Mouse (Mus musculus): ENCODE measurements around the gene Slc38a1. TPM values are rescaled to one million over a fixed set of nuclear protein-coding genes. Genes with fewer than 3 reads are reported as not detected.

Gene Slc38a1
- total and polyA plus RNA-seq, 3 experiments: 0.03 TPM; not detected in 2

- H3K9ac ChIP-seq (ENCODE audit: control insufficient read depth, low read depth, low read length, poor library complexity, severe bottlenecking): no peak overlapping the region
- peaks cover under 1 to 10% of the 10 kb centered on the region in 2 experiments for H3K27me3 ChIP-seq (ENCODE audit: control insufficient read depth in 1 of 2, insufficient read depth in 2 of 2, low read length in 2 of 2)
- no peaks in the 10 kb centered on the region for H3K9me3 ChIP-seq (replicated peaks; ENCODE audit: insufficient read depth, low read length)
- peak; percentile 67 for DNase-seq (ENCODE audit: low read depth, low spot score)
- H3K4me1 ChIP-seq (ENCODE audit: control insufficient read depth in 1 of 2, insufficient read depth in 2 of 2, low read length in 2 of 2): peaks cover 2 to 11% of the 10 kb centered on the region in 2 experiments; a peak in 2 of 4 replicates
- H3K36me3 ChIP-seq (ENCODE audit: control insufficient read depth in 1 of 2, insufficient read depth in 2 of 2, low read length in 2 of 2): peaks cover 0 to 5% of the 10 kb centered on the region in 2 experiments; a peak in 2 of 4 replicates
- no peak overlapping the region for H3K27ac ChIP-seq (ENCODE audit: control insufficient read depth, low read depth, low read length)
- TF ChIP-seq POLR2A (IDR thresholded peaks at IDR 0.05; ENCODE audit: control insufficient read depth in 1 of 2, insufficient read depth in 1 of 2, low read depth in 1 of 2, low read length in 2 of 2, poor library complexity in 1 of 2) (no peak), MYB (IDR thresholded peaks at IDR 0.05; ENCODE audit: low read depth, low read length) (no peak), BHLHE40 (IDR thresholded peaks at IDR 0.05; ENCODE audit: borderline replicate concordance, low read depth, low read length) (no peak), POLR2AphosphoS5 (IDR thresholded peaks at IDR 0.05; ENCODE audit: borderline replicate concordance, low read depth, low read length) (no peak), ZKSCAN1 (IDR thresholded peaks at IDR 0.05; ENCODE audit: low read depth, low read length) (no peak), MAX (IDR thresholded peaks at IDR 0.05; ENCODE audit: low read length) (no peak), EP300 (IDR thresholded peaks at IDR 0.05; ENCODE audit: low read depth in 1 of 2, low read length in 2 of 2) (no peak; a peak in 1 of 4 replicates), SIN3A (IDR thresholded peaks at IDR 0.05; ENCODE audit: low read length) (no peak), MAFK (IDR thresholded peaks at IDR 0.05; ENCODE audit: borderline replicate concordance, low read depth, low read length) (no peak), CHD1 (IDR thresholded peaks at IDR 0.05; ENCODE audit: low read depth, low read length) (no peak), ZNF384 (IDR thresholded peaks at IDR 0.05; ENCODE audit: low read depth, low read length) (no peak), NRF1 (IDR thresholded peaks at IDR 0.05; ENCODE audit: insufficient read depth, low read depth, low read length, poor library complexity, severe bottlenecking) (no peak), ZMIZ1 (IDR thresholded peaks at IDR 0.05; ENCODE audit: low read depth, low read length) (no peak), TAL1 (IDR thresholded peaks at IDR 0.05; ENCODE audit: low read length) (no peak), TCF12 (IDR thresholded peaks at IDR 0.05; ENCODE audit: low read depth, low read length) (0 out of 2 replicates have a peak, but pooled peaks have one; percentile 20), TBP (IDR thresholded peaks at IDR 0.05; ENCODE audit: low read depth, low read length) (no peak), E2F4 (IDR thresholded peaks at IDR 0.05; ENCODE audit: borderline replicate concordance, low read depth, low read length) (no peak), UBTF (IDR thresholded peaks at IDR 0.05; ENCODE audit: borderline replicate concordance, insufficient read depth, low read depth, low read length) (no peak), GATA1 (IDR thresholded peaks at IDR 0.05; ENCODE audit: low read depth, low read length) (0 out of 2 replicates have a peak, but pooled peaks have one; percentile 36), ELF1 (IDR thresholded peaks at IDR 0.05; ENCODE audit: low read depth, low read length) (peak; percentile 35; the same call in 1 of the 2 replicates)
- no peaks in the 10 kb centered on the region for H3K79me2 ChIP-seq (ENCODE audit: control insufficient read depth, insufficient read depth, low read length, poor library complexity)
- H3K4me3 ChIP-seq (ENCODE audit: control insufficient read depth in 1 of 2, insufficient read depth in 1 of 2, low read depth in 2 of 2, low read length in 2 of 2): no peak overlapping the region
Observed at GRCm38 (mm10) chr15:96654714-96655113, 12.0 kb upstream of the Slc38a1 start.

- Histone ChIP-seq H3K27ac (ENCODE audit: control insufficient read depth, low read depth, low read length) (no peak overlapping the region), H3K9me3 (replicated peaks; ENCODE audit: insufficient read depth, low read length) (no peaks in the 10 kb centered on the region), H3K4me3 (ENCODE audit: control insufficient read depth in 1 of 2, insufficient read depth in 1 of 2, low read depth in 2 of 2, low read length in 2 of 2) (no peak overlapping the region), H3K36me3 (ENCODE audit: control insufficient read depth in 1 of 2, insufficient read depth in 2 of 2, low read length in 2 of 2) (peaks cover 0 to 5% of the 10 kb centered on the region in 2 experiments; a peak in 2 of 4 replicates), H3K9ac (ENCODE audit: control insufficient read depth, low read depth, low read length, poor library complexity, severe bottlenecking) (no peak overlapping the region), H3K79me2 (ENCODE audit: control insufficient read depth, insufficient read depth, low read length, poor library complexity) (no peaks in the 10 kb centered on the region), H3K27me3 (ENCODE audit: control insufficient read depth in 1 of 2, insufficient read depth in 2 of 2, low read length in 2 of 2) (peaks cover 2 to 14% of the 10 kb centered on the region in 2 experiments), H3K4me1 (ENCODE audit: control insufficient read depth in 1 of 2, insufficient read depth in 2 of 2, low read length in 2 of 2) (peaks cover 2 to 11% of the 10 kb centered on the region in 2 experiments; a peak in 2 of 4 replicates)
- TF ChIP-seq EP300 (IDR thresholded peaks at IDR 0.05; ENCODE audit: low read depth in 1 of 2, low read length in 2 of 2) (no peak), GATA1 (IDR thresholded peaks at IDR 0.05; ENCODE audit: low read depth, low read length) (no peak), USF2 (IDR thresholded peaks at IDR 0.05; ENCODE audit: borderline replicate concordance in 1 of 2, insufficient read depth in 1 of 2, low read depth in 1 of 2, low read length in 2 of 2) (no peak), BHLHE40 (IDR thresholded peaks at IDR 0.05; ENCODE audit: borderline replicate concordance, low read depth, low read length) (no peak), TBP (IDR thresholded peaks at IDR 0.05; ENCODE audit: low read depth, low read length) (no peak), MYB (IDR thresholded peaks at IDR 0.05; ENCODE audit: low read depth, low read length) (no peak), MAFK (IDR thresholded peaks at IDR 0.05; ENCODE audit: borderline replicate concordance, low read depth, low read length) (no peak), ZMIZ1 (IDR thresholded peaks at IDR 0.05; ENCODE audit: low read depth, low read length) (no peak), HCFC1 (IDR thresholded peaks at IDR 0.05; ENCODE audit: low read depth, low read length) (no peak), NRF1 (IDR thresholded peaks at IDR 0.05; ENCODE audit: insufficient read depth, low read depth, low read length, poor library complexity, severe bottlenecking) (no peak)
- DNase-seq (ENCODE audit: low read depth, low spot score): no peak
Observed at GRCm38 (mm10) chr15:96653011-96653410, 10.3 kb upstream of the Slc38a1 start.

All from MEL (cell line).